Mouse (Mus musculus) CD4-positive, CD25-positive, alpha-beta regulatory T cell, adult 9 weeks (primary cell): Measurements from ENCODE around the gene Gli3. TPM values are rescaled to one million over a fixed set of nuclear protein-coding genes. Genes with fewer than 3 reads are reported as not detected.

Source experiments
- polyA plus RNA-seq: library from polyadenylated mRNA; unstranded; fragments of 100-300 nt; shearing (Covaris generic); gene quantifications from one replicate; pipeline ENCODE4 v1.2.1, GENCODE M21; 2017

Gli3 gene
- not detected for polyA plus RNA-seq

DNA sequence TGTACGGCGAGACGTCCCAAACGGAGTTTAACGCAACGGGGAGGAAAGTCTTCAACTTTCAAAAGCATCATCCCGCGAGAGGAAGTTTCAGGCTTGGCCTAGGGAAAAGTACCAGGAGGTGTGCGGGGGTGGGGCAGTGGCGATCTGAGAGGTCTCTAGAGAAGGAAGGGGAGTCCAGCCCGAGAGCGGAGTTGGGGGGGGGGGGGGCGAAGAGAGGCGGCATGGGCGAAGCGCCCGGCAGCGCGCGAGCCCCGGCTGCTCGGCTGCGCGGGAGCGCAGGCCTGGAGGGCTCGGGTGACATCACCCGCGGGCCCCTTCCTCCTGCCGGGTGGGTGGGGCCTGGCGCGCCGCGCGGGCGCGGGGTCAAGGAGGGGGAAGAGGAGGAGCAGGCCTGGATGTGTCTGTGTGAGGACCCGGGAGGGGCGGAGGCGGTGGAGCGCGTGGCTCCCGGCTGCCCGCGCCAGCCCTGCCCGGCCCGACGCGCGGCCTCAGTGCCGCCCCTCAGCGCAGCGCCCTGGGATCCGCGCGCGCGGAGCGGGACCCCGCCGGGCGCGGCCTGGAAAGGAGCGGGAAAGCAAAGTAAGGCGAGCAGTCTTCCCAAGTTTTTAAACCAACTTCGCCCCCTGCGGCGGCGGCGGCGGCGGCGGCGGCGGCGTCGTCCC, at the start of gene Gli3:
Gene Gli3 (plus strand): TSS at position 406 of the 662 bp plus-strand sequence.

